Mouse (Mus musculus): ENCODE data around the gene Itgb3.

DNA sequence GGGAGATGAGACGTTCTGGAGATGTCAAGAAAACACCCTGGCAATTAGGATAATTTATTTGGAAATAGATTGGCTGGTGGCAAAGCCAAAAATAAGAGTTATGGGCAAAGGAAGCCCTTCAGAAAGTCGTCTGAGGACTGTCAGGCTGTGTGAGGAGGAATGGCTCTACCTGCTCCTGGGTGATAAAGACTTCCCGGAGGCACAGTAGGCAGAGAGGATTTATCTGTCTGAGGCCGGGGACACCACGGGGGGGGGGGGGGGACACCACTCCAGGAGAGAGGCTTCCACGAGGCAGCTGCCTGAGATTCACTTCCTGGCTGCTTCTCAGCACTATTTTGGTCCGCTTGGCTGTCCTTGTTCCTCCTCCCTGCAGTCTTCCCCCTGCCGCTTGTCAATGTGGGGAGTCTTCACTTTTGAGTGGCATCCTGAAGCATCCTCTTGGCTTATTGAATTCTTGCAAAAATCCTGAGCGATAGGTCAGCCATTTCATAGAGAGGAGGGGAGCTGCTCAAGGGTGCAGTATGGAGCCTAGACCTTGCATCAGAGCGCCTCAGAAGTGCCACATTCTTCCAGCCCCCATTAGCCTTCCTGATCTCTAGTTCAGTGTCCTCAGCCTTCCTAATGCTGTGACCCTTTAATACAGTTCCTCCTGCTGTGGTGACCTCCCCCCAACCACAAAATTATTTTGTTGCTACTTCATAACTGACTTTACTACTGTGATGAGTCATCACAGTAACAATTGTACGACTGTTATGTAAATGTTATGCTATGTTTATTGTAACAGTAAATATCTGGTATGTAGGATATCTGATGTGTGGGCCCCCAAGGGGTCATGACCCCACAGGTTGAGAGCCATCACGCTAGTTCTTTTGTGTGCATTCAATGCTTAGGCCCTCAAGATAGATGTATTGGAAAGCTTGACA lies 14.5 kb downstream of the Itgb3 start:
- TF ChIP-seq CTCF (IDR thresholded peaks at IDR 0.05; ENCODE audit: low read depth, low read length) (no peak), POLR2A (IDR thresholded peaks at IDR 0.05; ENCODE audit: borderline replicate concordance, low read depth, low read length) (no peak)

Data from bone marrow macrophage, adult 2 months (primary cell).